Mouse (Mus musculus) retina, embryonic 14.5 days (tissue): Measurements from ENCODE around the gene St6gal1.

Source experiments
- DNase-seq: peaks from one replicate; pipeline ENCODE4 v3.0.0-alpha.2; 2015; ENCODE audit warnings: low spot score

The St6gal1 gene

GRCm38 (mm10) chr16:23299904-23300740 is 75.6 kb downstream of the St6gal1 start:
- DNase-seq: no peak

- no peak for DNase-seq
These were observed 77.2 kb downstream of the St6gal1 start for GRCm38 (mm10) chr16:23301762-23302161.

DNA sequence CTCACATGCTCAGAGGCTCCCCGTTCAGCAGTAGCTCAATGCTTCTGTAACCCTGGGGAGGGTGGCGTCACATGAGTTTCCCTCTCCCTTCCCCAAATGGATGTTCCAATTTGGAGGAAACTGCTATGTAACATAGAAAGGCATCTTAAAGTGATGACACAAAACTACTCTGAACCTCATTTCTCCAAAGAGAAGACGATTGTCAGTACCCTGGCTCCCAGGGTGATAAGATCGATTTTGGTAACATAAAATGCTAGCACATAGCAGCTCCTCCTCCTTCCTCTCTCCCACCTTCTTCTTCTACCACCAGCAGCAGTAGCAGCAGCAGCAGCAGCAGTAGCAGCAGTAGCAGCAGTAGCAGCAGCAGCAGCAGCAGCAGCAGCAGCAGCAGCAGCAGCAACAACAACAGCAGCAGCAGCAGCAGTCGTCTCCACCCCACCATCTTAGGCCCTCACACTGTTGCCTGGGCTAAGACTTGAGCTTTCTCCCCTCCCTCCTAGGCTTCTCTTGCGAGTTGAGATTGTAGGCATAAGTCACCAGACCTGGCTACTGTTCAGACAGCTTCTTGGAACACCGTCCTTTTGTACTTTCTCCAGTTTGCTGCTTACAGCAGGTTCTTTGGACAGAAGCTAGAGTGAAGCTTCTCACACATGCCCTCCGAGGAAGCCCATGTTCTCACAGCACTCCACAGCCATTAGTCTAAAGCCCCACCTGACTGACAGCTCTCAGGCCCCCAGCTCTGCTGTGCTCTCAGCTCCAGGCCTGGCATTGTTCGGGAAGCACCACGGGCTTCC is 81.5 kb downstream of the St6gal1 start:
- DNase-seq: no peak

GRCm38 (mm10) chr16:23307142-23307968 is 82.8 kb downstream of the St6gal1 start:
- DNase-seq: peak; percentile 55

DNA sequence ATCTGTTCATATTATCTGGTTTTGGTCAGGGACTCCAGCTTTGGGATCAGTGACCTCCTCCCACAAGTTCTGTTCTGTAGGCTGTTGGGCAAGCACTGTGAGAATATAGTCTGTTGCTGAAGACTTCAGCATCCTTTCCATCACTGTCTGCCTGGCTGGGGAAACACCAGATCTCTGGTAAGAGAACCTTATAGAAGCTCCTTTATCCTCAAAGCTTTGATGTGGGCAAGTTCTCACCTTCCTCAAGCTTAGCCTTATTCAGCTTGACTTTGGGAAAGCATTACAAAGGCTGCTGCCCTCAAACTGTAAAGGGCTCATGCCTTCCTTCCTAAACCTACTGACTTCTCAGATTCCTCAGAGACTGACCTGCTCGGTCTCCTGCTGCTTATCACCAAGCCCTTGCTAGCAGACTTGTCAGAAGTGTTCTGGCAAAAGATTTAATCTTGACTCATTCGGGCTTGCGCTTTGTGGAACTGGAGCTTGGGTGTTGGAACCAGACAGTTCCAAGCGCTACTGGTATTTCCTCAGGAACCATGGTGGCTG is 83.5 kb downstream of the St6gal1 start:
- DNase-seq: no peak

DNA sequence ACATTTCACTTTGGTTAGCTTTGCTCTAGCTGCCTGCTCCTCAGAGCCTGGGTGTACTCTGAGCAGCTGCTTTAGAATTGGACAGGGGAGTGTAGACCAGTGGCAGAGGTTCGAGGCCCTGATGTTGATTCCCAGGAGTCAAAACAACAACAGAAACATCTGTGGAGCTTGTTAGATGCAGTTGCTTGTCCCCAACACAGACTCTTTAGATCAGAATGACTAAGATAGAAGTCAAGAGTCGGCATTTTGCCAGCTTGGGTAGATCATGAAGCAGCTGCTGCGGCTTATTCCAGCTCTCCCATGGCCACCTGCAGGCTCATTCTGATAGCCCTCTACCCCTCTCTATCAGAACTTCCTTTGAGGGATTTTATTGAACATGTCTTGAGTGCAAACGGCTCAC is 84.5 kb downstream of the St6gal1 start:
- no peak for DNase-seq

DNA sequence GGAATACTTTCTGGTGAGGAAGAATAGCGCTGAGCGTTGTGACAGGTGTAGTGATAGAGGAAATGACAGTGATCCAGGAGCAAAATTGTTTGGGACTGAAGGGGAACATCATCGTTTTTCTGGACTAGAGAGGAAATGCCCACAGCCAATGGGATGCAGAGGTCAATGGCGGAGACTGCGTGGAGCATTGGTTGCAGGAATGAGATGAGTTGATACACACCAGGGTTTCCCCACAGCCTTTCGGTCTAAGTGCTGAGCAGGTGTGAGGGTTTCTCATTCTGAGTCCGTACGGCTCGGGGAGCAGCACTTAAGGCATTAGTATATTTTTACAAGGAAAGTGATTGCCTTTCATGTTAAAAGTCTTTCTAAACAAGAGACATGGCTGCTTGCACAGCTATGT is 88.1 kb downstream of the St6gal1 start:
- no peak for DNase-seq

DNA sequence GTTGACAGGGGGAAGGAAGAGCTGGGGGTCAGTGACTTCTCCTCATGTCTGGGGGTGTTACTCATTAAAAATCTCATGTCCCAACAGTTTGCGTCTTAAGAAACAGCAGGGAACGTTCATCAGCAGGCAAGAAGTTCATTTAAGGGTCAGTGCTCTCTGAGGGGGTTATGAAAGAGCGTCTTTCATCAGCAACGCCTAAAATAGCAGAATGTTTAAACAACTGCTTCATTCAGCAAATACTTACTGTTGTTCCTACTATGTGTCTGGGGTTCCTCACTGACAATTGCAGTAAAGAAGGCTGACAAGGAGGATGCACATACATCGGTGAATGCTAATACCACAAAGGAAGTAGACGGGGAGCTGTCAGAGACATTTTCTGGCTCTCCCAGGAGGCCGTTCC is 90.2 kb downstream of the St6gal1 start:
- peak; percentile 35 for DNase-seq

- no peak for DNase-seq
These were observed 93.0 kb downstream of the St6gal1 start for GRCm38 (mm10) chr16:23317411-23318047.

- DNase-seq: no peak
These were observed 95.5 kb downstream of the St6gal1 start for GRCm38 (mm10) chr16:23320025-23320424.

DNA sequence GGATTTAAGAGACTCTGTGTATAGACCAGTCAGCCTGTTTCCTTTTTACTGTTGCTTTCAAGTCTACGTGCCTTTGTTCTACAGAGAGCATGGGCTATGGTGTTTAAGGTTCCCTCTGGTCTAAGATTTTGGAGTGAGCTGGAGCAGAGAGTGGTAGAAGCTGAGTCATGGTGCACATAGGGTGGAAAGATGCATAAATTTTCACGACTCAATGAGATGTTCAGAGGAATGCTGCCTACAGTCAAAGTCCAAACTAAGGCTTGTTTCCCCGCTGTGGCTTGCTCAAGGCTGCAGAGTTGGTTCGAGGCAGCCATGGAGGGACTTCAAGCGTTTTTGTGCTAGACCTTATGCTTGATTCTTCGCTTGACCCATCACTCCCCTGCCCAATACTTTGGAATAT is 96.0 kb downstream of the St6gal1 start:
- no peak for DNase-seq

DNA sequence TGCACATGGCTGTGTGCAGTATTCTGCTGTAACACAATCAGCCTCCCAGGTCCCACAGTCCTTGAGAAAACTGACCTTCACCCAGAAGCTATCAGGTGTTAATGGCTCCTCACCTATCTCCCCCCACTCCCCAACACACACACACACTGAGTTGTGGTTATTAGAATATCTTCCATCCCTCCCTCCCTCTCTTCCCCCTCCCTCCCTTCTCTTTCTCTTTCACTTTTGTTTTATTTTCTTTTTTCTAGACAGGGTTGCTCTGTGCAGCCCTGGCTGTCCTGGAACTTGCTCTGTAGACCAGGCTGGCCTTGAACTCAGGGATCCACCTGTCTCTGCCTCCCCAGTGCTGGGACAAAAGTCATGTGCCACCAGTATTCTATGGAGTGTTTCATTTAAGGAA is 97.9 kb downstream of the St6gal1 start:
- DNase-seq: no peak

- no peak for DNase-seq
These were observed 99.4 kb downstream of the St6gal1 start for GRCm38 (mm10) chr16:23323915-23324314.

- no peak for DNase-seq
These were observed 100.5 kb downstream of the St6gal1 start for GRCm38 (mm10) chr16:23324867-23325650.

- no peak for DNase-seq
These were observed 102.1 kb downstream of the St6gal1 start for GRCm38 (mm10) chr16:23326664-23327063.

GRCm38 (mm10) chr16:23327266-23327665 is 102.7 kb downstream of the St6gal1 start:
- DNase-seq: no peak

DNA sequence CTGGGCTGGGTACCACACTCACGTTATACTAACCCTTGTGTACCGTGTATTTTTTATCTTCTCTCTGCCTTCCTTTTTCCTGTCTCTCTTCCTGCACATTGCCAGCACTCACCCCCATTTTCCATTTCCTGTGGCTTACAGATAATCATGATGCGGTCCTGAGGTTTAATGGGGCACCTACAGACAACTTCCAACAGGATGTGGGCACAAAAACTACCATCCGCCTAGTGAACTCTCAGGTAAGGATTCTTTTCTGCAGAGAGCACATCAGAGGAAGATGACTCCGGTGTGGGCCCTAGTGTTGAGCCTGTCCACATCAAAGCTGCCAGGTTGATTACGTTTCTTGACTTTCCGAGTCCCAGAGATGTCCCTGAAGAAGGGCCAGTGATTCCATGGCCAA is 103.7 kb downstream of the St6gal1 start:
- no peak for DNase-seq

GRCm38 (mm10) chr16:23332136-23332535 is 107.6 kb downstream of the St6gal1 start:
- no peak for DNase-seq

DNA sequence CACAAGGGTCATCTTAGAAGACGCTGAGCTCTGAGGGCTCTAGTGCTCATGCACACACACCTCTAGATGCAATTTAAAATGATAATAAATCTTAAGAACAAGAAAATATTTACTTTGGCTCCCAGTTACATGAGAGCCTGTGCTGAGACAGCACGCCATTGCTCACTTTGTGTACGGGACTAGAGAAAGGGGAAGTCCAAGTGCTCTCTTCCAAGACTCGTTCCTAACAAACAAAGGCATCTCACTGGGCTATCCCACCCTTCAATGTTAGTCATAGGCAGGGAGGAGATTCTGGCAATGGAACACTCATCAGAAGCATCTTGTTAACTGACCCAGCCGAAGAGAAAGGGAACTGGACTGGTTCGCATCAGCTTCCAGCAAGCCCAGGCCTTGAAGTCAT is 108.1 kb downstream of the St6gal1 start:
- DNase-seq: no peak

DNA sequence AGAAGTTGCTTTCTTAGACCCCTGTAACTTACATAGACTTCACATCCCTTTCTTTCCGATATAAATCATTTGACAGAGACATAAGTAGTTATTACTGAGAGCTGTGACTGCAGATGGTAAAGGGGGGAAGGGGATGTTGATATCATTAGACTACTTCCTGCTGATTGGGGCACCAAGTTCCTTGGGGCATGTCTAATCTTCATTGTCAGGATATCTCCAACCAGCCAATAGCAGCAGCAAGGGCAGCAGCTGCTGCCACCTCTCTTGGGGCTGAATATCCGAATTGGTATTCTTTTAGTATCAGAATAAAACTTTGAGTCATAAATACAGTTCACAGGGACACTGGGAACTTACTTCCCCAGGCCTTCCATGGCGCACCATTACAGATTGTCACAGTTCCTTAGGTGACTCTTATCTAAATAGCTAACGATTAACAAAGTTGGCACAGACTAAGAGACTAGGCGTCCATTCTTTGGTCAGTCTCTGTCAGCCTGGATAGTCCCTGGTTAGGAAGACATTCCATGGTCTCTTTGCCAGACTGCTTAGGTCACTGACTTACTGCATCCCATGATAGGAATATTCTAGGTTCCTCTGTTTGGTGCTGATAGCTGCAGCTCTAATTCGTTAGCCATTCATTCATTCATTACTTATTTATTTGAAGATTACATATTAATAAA is 109.5 kb downstream of the St6gal1 start:
- DNase-seq: peak; percentile 66
